Mouse (Mus musculus) cerebellum, adult 11 months (tissue): ENCODE results near the gene Gm4553.
"Not testable (repeated sequence)": the region's sequence is repeated elsewhere in the genome, so short reads cannot be mapped to it uniquely, and the experiment has no call there.

Experiments
- DNase-seq: peaks from one replicate; pipeline ENCODE4 v3.0.0; 2022

Gene Gm4553

DNA sequence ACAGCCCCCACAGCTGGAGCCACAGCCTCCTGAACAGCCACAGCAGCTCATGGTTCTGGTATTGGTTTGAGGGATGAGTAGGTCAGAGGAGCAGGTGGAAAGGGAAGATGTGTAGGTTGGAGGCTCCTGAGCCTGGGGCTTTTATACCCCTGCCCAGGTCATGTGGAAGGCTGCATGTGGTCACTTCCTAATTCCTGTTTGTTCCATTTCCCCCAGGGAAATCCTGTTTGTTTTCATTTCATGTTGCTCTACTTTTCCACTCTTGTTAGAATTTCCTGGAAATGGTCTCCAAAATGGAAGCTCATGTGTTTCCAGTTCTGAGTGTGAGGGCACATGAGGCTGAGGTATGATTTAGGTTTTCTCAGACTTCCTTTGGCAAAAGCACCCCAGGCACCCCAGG is at the start of gene Gm4553:
TSS of gene Gm4553 (minus strand) at position 101 of the 400 bp plus-strand sequence.
- DNase-seq, result not testable (repeated sequence)

DNA sequence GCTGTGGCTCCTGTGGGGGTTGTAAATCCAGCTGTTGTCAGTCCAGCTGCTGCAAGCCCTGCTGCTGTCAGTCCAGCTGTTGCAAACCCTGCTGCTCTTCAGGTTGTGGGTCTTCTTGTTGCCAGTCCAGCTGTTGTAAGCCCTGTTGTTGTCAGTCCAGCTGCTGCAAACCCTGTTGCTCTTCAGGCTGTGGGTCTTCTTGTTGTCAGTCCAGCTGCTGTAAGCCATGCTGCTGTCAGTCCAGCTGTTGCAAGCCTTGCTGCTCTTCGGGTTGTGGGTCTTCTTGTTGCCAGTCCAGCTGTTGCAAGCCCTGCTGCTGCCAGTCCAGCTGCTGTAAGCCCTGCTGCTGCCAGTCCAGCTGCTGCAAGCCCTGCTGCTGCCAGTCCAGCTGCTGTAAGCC is 46.6 kb upstream of the Gm4553 start:
- not testable (repeated sequence) for DNase-seq

DNA sequence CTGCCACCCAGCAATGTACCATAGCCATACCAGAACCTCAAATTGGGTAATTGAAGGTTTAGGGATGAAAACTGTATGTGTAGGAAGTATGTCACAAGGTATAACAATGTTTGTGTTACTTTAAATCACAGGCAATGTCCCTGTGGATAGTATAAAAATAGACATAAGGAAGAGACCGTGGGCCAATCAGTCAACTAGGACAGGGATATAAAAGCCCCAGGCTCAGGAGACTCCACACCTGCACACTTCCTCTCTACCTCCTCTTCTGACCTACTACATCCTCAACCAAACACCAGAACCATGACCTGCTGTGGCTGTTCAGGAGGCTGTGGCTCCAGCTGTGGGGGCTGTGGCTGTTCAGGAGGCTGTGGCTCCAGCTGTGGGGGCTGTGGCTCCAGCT is 46.0 kb upstream of the Gm4553 start, which contains the start of gene Gm7579:
TSS of gene Gm7579 (plus strand) at position 301 of the 400 bp plus-strand sequence.
- DNase-seq, result no peak

DNA sequence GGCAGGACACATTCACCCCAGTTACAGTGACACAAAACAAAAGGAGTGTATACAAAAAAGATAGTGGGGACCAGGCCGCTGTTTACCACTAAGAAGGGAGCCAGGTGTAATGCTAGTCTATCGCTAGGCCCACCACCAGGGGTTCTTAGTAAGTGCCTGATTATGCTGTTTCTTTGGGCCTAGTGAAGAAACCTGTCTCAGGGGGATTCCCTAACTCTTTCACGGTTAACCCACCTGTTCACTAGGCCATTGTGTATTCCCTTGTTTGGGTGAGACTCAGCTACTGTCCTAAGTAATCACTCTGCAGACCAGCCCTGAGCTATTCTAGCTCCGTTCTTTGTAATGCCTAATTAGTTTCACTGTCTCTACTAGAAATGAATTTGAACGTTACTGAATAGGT is 41.4 kb upstream of the Gm4553 start:
- DNase-seq, result not testable (repeated sequence)

DNA sequence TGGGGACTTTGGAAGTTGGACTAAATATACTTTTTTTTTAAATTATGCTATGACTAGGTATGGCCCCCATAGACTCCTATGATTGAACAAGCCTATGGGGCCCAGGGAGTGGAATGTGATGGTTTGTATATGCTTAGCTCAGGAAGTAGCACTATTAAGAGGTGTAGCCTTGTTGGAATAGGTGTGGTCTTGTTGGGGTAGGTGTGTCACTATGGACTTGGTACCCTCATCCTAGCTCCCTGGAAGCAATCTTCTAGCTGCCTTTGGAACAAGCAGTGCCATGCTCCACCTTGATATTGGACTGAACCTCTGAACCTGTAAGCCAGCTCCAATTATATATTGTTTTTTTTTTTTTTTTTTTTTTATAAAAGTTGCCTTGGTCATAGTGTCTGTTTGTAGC is 39.9 kb upstream of the Gm4553 start:
- no peak for DNase-seq

DNA sequence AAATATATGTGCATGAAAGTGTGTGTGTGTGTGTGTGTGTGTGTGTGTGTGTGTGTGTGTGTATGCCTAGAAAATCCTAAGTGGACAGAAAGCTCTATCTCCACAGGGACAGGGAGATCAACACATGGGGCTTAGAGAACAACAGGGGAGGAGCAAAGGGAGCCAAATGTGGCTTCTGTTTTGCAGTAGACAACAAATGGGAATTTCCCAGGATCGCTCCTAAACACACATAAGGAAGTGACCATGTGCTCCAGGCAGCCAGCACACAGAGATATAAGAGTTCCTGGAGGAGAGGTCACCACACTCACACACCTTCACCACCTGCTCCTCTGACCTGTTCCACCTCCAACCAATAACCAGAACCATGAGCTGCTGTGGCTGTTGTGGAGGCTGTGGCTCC is 35.5 kb upstream of the Gm4553 start, which contains the start of gene Krtap5-3:
TSS of gene Krtap5-3 (plus strand) at position 301 of the 400 bp plus-strand sequence.
- DNase-seq, result no peak

DNA sequence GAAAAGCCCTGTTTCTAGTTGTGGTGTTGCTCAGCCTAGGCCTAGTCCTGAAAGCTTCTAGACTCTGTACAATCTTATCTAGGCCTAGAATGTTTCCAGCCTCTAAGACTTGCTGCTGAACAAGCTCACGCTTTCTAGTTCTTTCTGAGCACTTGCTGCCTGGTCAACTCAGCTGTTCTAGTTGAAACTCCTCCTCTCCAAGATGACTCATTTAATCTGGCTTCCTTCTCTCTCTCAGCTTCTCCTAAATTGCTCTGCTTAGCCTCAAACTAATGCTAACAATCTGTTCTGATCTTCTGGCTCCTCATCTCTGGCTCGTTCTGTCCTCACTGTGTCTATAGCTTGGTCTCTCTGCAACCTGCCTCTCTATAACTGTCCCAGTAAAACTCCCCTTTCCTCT is 33.2 kb upstream of the Gm4553 start:
- no peak for DNase-seq

DNA sequence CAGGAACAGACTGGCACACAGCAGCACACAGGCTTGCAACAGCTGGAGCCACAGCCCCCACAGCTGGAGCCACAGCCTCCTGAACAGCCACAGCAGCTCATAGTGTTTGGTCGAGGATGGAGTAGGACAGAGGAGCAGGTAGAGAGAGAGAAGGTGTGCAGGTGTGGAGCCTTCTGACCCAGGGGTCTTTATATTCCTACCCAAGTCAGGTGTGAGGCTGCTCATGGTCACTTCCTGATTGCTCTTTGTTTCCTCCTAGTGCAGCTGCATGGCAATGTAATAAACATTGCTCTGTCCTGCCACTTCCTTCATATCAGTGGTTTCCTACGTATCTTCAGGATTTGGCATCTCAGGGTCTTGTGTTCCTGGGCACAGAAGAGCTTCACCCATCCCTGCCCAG is 24.8 kb upstream of the Gm4553 start, which contains the start of gene Gm10153:
TSS of gene Gm10153 (minus strand) at position 101 of the 400 bp plus-strand sequence.
- no peak for DNase-seq

DNA sequence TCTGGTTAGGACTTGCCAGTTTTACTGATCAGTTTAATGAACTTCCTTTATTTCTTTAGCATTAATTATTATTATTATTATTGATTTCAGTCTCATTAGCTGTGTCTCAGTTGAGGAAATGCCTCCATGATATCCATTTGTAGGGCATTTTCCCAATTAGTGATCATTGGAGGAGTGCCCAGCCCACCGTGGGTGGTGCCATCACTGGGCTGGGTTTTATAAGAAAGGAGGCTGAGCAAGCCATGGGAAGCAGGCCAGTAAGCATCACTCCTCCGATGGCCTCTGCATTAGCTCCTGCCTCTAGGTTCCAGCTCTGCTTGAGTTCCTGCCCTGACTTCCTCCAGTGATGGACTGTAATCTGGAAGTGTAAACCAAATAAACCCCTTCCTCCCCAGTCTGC is 22.6 kb upstream of the Gm4553 start:
- no peak for DNase-seq

DNA sequence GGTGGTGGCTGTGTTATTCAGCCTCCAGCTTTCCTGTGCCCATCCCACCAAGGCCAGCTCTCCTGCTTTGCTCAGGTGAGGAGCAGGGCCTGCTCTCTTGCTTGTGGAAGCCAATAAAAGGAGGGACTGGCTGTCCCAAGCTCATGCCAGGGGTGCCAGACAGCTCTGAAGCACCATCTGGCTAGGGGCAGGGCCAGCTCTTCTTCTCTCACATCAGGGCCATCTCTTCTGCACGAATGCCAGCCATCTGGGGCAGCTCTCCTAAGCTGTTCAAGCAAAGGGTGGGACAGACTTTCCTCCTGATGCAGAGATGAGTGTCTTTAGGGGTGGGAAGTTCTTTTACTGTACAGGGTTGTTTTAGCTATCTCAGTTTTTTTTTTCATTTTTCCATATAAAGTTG is 15.5 kb upstream of the Gm4553 start:
- DNase-seq, result no peak

DNA sequence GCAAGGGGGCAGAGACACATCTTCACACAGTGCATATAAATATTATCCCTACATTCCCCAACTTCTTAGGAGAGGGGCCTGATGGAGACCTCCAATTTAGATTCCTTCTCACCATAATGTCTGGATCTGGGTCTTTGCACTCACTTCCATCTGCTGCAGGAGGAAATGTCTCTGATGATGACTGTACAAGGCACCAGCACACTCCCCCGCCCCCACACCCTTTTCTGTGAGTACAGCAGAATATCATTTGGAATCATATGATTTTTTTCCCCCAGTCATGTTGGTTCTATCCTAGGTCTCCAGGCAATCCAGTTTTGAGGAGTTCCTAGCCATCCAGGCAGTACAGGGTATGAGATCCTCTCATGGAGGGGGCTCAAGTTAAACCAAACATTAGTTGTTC is 13.1 kb upstream of the Gm4553 start:
- no peak for DNase-seq

DNA sequence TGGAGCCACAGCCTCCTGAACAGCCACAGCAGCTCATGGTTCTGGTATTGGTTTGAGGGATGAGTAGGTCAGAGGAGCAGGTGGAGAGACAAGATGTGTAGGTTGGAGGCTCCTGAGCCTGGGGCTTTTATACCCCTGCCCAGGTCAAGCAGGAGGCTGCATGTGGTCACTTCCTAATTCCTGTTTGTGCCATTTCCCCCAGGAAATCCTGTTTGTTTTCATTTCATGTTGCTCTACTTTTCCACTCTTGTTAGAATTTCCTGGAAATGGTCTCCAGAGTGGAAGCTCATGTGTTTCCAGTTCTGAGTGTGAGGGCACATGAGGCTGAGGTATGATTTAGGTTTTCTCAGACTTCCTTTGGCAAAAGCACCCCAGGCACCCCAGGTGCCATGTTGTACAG is 10.4 kb upstream of the Gm4553 start, which contains the start of gene Krtap5-2:
TSS of gene Krtap5-2 (minus strand) at position 101 of the 400 bp plus-strand sequence.
- not testable (repeated sequence) for DNase-seq

DNA sequence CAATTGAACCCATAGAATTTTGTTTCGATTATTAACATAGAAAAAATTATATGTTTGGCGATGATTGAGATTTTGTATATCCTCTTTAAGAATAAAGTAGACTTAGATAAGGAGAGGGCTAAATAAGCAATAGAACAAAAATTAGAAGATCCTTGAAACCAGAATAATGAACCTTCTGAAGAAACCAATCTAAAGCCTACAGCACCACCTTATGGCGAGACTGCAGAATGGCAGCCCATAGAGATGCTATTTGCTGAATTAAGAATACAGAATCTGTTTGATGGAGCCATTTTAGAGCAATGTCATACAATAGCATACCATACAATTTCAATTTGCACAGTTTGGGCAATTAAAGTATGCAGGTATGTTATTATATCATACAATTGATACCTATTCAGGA is 4.3 kb upstream of the Gm4553 start:
- no peak for DNase-seq

DNA sequence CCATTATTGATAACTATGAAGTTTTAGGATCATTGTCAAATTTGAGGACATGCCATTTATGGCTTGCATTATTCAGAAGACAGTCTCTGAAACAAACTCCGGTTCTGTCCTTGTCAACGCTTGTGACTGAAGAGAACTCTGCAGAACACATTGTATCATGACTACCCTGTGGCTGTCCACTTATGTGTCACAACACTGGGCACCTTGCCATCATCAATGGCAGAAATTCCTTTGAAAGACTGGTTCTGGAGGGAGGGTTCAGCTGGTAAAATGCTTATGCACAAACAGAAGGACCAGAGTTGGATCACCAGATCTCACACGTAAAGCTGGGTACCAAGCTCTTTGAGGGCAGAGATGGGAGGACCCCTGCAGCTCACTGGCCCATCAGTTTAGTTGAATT is 6.2 kb downstream of the Gm4553 start:
- no peak for DNase-seq

DNA sequence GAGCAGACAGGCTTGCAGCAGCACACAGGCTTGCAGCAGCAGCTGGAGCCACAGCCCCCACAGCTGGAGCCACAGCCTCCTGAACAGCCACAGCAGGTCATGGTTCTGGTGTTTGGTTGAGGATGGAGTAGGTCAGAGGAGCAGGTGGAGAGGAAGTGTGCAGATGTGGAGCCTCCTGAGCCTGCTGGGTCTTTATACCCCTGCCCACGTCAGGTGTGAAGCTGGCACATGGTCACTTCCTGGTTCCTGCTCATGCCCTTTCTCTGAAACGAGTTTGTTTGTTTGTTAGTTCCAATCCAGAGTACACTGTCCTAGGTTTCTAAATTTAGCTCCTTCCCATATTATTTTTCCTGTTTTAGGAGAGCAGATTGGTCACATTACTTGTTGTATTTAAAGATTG is 8.5 kb downstream of the Gm4553 start, which contains the start of gene Gm29735:
TSS of gene Gm29735 (minus strand) at position 101 of the 400 bp plus-strand sequence.
- not testable (repeated sequence) for DNase-seq

DNA sequence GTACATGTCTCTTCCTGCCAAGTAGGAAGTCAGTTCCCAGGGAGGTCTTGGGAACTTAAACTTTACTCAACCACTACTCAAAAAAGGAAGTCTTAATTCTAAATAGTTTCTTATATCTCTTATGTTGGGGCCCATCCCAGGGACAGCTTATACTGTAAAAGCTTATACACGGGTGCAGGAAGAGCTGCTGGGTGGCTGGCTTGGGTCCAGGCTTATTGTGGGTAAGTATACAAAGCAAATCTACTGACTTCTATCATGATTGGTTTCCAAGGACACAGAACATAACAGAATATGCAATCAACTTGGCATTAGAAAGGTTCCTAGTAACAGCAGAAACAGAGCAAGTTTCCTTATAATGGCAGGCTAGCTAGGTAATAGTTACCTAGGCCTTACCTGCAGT is 10.2 kb downstream of the Gm4553 start:
- no peak for DNase-seq

DNA sequence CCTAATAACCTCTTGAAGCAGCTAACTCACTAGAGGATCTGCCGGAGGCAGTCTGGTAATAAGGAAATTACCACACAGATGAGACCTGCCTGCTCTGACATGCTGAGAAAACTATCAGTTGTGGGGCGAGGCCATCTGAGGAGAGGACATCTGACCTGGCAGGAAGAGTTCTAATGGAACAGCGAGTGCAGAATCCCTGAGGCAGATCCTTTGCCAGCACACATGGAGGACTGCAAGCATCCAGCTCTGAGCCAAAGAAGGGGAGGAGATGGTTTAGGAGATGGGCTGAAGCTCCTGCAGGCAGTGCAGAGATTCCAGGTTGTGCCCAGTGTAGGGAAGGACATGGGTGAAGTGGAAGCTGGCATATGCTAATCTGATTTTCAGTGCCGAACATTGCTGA is 13.3 kb downstream of the Gm4553 start:
- DNase-seq, result no peak

DNA sequence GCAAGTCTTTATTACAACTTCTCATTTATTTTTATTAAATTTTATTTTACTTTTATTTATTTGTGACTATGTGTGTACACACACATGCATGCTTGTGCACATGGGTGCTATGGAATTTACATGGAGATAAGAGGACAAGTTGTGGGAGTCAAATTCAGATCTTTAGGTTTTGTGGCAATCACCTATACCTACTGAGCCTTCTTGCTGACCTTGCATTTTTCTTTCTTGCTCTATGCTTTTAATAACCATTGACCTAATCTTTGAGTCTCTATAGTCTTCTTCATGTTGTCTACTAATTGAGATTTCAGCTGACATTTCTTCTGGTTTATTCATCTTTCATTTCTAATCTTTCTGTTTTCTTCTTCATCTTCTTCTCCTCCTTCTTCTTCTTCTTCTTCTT is 16.9 kb downstream of the Gm4553 start:
- no peak for DNase-seq

DNA sequence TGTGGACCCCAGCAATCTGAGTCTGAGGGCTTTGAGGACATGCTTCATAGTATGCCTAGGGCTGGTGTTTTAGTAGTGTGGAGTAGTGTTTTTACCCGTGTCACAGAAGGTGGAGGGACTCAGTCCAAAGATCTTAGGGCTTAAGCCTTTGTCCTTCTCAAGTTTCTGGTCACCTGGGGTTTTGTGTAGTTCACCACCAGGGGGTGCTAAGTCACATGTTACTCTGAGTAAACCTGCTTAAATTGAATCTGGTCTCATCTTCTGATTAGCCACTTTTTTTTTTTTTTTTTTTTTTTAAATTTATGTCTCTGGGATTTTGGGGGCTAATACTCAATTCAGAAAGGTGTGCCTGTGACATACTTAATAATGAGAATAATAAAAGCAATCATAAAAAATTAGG is 19.5 kb downstream of the Gm4553 start:
- DNase-seq, result peak; percentile 10

DNA sequence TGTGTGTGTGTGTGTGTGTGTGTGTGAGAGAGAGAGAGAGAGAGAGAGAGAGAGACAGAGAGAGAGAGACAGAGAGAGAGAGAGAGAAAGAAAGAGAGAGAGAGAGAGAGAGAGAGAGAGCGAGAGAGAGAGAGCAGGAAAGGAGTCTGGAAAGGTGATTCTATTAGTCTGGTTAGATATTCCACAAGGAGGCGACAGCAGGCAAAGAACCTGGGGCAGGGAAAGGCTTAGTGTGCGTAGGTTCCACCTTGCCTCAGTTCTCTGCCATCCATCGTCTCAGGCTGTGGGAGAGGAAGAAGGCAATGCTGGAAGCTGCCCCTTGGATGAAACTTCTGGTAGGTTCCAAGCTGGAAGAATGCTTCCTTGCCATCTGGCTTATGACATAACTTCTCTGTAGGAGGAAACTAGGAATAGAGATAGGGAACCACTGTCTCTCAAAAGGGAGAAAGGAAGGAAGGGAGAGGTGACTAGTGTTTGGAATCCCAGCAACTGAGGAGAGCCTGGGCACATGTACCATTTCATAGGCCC is 20.1 kb downstream of the Gm4553 start:
- no peak for DNase-seq

DNA sequence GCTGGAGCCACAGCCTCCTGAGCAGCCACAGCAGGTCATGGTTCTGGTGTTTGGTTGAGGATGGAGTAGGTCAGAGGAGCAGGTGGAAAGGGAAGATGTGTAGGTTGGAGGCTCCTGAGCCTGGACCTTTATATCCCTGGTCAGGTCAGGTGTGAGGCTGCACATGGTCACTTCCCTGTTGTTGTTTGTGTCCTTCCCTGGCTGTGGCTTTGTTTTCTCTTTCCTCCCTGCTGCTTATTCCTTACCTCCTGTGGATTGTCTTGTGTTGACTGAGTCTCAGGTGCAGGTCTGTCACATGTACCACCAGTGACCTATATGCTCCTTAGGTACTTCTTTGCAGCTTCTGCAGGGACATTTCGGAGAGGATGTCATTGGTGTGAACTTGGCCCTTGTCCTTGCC is 21.0 kb downstream of the Gm4553 start, which contains the start of gene Gm45337:
TSS of gene Gm45337 (minus strand) at position 101 of the 400 bp plus-strand sequence.
- DNase-seq, result no peak

DNA sequence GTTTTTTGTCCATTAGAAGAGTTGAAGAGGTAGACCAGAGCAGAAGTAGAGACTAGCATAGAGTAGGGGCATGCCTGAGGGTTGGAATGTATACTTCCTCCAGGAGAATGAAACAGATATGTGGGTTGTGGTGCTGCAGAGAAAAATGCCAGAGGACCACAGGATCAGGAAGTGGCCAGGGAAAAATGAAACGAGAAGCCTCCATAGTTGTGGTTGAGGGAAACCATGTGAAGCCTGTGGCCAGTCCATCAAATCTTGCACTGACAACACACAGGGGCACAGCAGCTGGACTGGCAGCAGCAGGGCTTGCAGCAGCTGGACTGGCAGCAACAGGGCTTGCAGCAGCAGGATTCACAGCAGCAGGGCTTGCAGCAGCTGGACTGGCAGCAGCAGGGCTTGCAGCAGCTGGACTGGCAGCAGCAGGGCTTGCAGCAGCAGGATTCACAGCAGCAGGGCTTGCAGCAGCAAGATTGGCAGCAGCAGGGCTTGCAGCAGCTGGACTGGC is 22.0 kb downstream of the Gm4553 start:
- not testable (repeated sequence) for DNase-seq

DNA sequence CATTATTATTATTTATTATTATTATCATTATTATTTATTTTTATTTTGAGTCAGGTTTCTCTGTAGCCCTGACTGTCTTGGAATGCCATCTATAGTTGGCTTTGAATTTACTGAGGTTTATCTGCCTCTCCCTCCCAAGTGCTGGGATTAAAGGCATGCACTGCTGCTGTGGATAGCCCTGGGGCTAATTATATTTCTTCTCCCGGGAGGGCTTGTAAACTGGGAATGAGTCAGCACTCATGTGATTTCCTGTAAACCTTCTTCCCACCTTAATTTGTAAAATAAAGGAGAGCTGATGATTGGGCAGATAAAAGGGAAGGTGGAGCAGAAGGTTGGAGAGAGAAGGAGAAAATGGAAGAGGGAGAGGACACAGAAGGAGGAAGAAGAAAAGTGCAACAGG is 24.8 kb downstream of the Gm4553 start:
- DNase-seq, result no peak

DNA sequence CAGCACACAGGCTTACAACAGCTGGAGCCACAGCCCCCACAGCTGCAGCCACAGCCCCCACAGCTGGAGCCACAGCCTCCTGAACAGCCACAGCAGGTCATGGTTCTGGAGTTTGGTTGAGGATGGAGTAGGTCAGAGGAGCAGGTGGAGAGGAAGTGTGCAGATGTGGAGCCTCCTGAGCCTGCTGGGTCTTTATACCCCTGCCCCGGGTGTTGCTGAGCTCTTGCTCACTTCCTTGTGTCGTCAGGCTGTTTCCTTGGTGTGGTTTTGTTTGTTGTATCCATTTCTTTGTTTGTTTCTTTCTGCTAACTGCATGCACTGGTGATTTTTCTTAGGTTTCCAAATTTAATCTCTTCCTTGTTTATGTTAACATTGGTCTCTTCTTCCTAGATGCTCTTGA is 29.6 kb downstream of the Gm4553 start, which contains the start of gene Gm39115:
TSS of gene Gm39115 (minus strand) at position 101 of the 400 bp plus-strand sequence.
- DNase-seq, result not testable (repeated sequence)
